Mouse (Mus musculus): ENCODE results near the gene Ablim1.

- TF ChIP-seq CTCF (IDR thresholded peaks at IDR 0.05; ENCODE audit: borderline replicate concordance, control insufficient read depth, extremely low read depth, insufficient read depth, low read length, poor library complexity) (no peak), POLR2A (IDR thresholded peaks at IDR 0.05; ENCODE audit: control insufficient read depth, extremely low read depth, insufficient read depth, low read length, poor library complexity) (no peak)
These were observed 50.3 kb downstream of the Ablim1 start for GRCm38 (mm10) chr19:57264296-57264947.

All from thymus, adult 2 months (tissue).